Mouse (Mus musculus): ENCODE measurements around the gene Vmn1r202. TPM values are rescaled to one million over a fixed set of nuclear protein-coding genes. Genes with fewer than 3 reads are reported as not detected.

The Vmn1r202 gene
- not detected for polyA plus RNA-seq (2017; shearing (Covaris generic))

DNA sequence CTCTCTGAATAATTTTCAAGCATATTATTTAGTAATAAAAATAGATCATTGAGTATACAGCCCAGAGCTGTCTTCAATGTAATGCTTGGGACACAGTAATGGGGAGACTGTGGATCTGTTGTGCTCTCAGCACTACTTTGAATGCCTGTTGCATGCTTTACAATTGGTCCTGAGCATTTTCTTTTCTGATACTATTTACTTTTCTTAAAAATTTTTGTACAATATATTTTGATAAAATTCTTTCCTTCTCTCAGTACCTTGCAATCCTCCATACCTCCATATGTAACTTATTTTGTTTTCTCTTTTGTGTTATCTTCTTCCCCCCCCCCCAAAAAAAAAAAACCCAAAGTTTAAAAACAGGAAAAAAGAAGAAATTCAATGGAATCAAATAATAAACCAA, at the start of gene Vmn1r202:
TSS of gene Vmn1r202 (minus strand) at position 101 of the 400 bp plus-strand sequence.

DNA sequence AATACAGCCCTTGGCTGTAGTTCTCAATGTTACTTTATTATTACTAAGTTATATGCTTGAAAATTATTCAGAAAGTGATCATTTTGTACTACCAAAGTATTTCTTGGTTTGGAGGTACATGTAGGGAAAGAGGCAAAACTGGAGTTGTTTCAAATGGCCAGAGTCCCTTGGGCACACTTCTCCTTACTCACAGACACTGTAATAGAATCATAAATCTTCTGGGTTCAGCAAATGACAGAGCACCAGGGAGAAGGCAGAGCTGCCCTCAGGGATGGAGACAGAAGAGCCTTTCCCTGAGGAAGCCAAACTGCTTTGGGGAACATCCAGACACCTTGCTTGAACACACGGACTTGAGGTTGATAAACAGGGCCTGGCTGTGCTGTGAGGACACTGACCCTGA, 47.7 kb upstream of the Vmn1r202 start, which contains the start of gene Vmn1r204:
TSS of gene Vmn1r204 (plus strand) at position 301 of the 400 bp plus-strand sequence.

DNA sequence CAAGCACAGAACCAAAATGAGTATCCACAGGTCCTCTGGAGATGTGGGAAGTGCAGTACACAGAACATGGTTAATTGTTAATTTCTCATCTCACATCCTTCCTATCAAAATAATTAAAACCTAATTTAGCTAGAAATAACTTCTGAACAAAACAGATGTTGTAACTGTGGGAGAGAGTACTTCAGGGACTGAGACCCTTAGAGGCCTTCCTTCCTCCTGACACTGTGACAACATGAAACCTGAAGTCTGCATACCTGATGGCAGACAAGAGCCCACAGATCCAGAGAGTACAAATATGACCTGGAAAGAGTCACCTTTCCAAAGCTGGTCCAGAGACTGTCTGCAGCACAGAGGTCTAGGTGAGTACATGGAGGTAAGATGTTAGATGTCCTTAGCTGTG, 12.6 kb upstream of the Vmn1r202 start, which contains the start of gene Vmn1r203:
TSS of gene Vmn1r203 (plus strand) at position 301 of the 400 bp plus-strand sequence.

DNA sequence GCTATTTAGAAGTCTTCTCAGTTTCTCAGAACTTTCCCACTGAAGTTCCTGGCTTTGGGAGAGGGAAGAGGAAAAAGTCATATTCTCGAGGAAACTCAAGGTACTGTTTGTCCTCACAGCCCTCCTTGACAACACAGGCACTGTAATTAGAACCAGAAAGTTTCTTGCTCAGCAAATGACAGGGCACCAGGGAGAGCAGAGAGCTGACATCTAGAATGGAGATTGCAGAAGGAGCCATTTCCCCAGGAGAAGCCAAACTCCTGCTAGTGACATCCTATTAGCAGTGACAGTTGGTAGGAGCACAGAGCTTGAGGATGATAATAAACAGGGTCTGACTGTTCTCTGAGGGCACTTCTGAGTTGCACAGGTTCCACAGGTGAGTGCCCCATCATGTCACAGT, 33.6 kb downstream of the Vmn1r202 start, which contains the start of gene Vmn1r201:
TSS of gene Vmn1r201 (plus strand) at position 301 of the 400 bp plus-strand sequence.

Other genes starting within 250 kb of the Vmn1r202 start
- gene Vmn1r195, start 234.9 kb downstream of the Vmn1r202 start, polyA plus RNA-seq (2017; shearing (Covaris generic)) = not detected
- not detected for gene Vmn1r196, start 215.5 kb downstream of the Vmn1r202 start, polyA plus RNA-seq (2017; shearing (Covaris generic))
- not detected for gene Vmn1r197, start 180.8 kb downstream of the Vmn1r202 start, polyA plus RNA-seq (2017; shearing (Covaris generic))
- gene Vmn1r198, start 155.0 kb downstream of the Vmn1r202 start, polyA plus RNA-seq (2017; shearing (Covaris generic)) = not detected
- not detected for gene Vmn1r199, start 125.6 kb downstream of the Vmn1r202 start, polyA plus RNA-seq (2017; shearing (Covaris generic))
- gene Vmn1r200, start 115.0 kb downstream of the Vmn1r202 start, polyA plus RNA-seq (2017; shearing (Covaris generic)) = not detected
- gene Vmn1r201, start 33.5 kb downstream of the Vmn1r202 start, polyA plus RNA-seq (2017; shearing (Covaris generic)) = not detected
- 0.09 TPM for gene Vmn1r203, start 12.7 kb upstream of the Vmn1r202 start, polyA plus RNA-seq (2017; shearing (Covaris generic))
- gene Vmn1r204, start 47.8 kb upstream of the Vmn1r202 start, polyA plus RNA-seq (2017; shearing (Covaris generic)) = not detected
- gene Vmn1r205, start 87.6 kb upstream of the Vmn1r202 start, polyA plus RNA-seq (2017; shearing (Covaris generic)) = not detected
- gene Vmn1r206, start 118.9 kb upstream of the Vmn1r202 start, polyA plus RNA-seq (2017; shearing (Covaris generic)) = not detected
- not detected for gene Vmn1r207-ps, start 224.2 kb upstream of the Vmn1r202 start, polyA plus RNA-seq (2017; shearing (Covaris generic))